Mouse (Mus musculus) hindbrain, embryonic 13.5 days (tissue): ENCODE data around the gene Prdm16. TPM values are rescaled to one million over a fixed set of nuclear protein-coding genes. Genes with fewer than 3 reads are reported as not detected.

Source experiments
- ATAC-seq: fragments of 200-750 bp; cut with Nextera tagmentation; 2 replicates; pipeline ENCODE4 v1.8.0; 2017; ENCODE audit warnings: moderate TSS enrichment; ENCODE audit not compliant: low FRiP score
- H3K27ac ChIP-seq: fragments of 300-500 bp; sonication (generic); 2 replicates; pipeline ENCODE4 v1.5.1; 2015; ENCODE audit warnings: inconsistent platforms, mild to moderate bottlenecking, moderate library complexity
- H3K27me3 ChIP-seq: fragments of 300-500 bp; sonication (generic); 2 replicates; pipeline ENCODE4 v1.6.1; 2015; ENCODE audit warnings: mild to moderate bottlenecking, inconsistent platforms
- H3K36me3 ChIP-seq: fragments of 300-500 bp; sonication (generic); 2 replicates; pipeline ENCODE4 v1.6.1; 2015; ENCODE audit warnings: mild to moderate bottlenecking, inconsistent platforms
- H3K4me1 ChIP-seq: fragments of 300-500 bp; sonication (generic); replicated peaks from 2 replicates; pipeline ENCODE4 v1.6.1; 2015; ENCODE audit warnings: inconsistent platforms
- H3K4me2 ChIP-seq: fragments of 300-500 bp; sonication (generic); 2 replicates; pipeline ENCODE4 v1.6.1; 2015; ENCODE audit warnings: inconsistent platforms, mild to moderate bottlenecking, moderate library complexity
- H3K4me3 ChIP-seq: fragments of 300-500 bp; sonication (generic); 2 replicates; pipeline ENCODE4 v1.5.1; 2015; ENCODE audit warnings: mild to moderate bottlenecking, inconsistent platforms
- H3K9ac ChIP-seq: fragments of 300-500 bp; sonication (generic); 2 replicates; pipeline ENCODE4 v1.6.1; 2015; ENCODE audit warnings: mild to moderate bottlenecking, inconsistent platforms
- H3K9me3 ChIP-seq: fragments of 300-500 bp; sonication (generic); 2 replicates; pipeline ENCODE4 v1.6.1; 2016; ENCODE audit warnings: inconsistent platforms
- WGBS: fragments of 180-500 bp; shearing (Covaris S2); methylation state at CpG from one replicate; pipeline ENCODE4 v1.1.7; 2015; 5-methylcytosine and 5-hydroxymethylcytosine counted together
- polyA plus RNA-seq: library from polyadenylated mRNA; unstranded; fragments of >200 nt; fragmentation: Nextera tagmentation; extraction: Ambion mirVana; gene quantifications from 2 replicates; pipeline ENCODE4 v1.2.1, GENCODE M21; 2015

The Prdm16 gene
- polyA plus RNA-seq, 1 experiment from 2014 or later: 17.2 TPM

DNA sequence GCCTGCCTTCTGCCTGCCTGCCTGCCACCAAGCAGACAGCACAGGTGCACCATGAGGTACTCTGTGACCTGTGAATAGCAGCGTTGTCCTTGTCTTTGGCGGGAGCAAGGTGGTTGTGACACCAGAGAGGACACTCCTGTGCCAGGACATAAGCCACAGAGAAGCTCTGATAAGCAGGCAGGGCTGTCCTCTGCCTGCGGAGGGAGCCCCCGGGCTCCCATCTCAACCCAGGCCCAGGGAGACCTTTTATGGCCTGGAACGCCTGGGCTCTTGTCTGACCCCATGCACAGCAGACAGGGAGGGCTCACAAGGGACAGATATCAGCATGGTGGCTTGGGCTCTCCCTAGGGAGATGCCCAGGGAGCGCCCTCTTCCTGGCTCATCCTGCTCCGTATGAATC, 118.7 kb downstream of the Prdm16 start:
- H3K27me3 ChIP-seq: peaks cover 86% of the 10 kb centered on the region
- peaks cover 25% of the 10 kb centered on the region for H3K4me1 ChIP-seq
- H3K4me2 ChIP-seq: no peak overlapping the region
- H3K36me3 ChIP-seq: no peaks in the 10 kb centered on the region
- no peaks in the 10 kb centered on the region for H3K9me3 ChIP-seq
- no peak for ATAC-seq
- WGBS: 63% methylated on average over 7 of the region's 7 CpGs
- no peak overlapping the region for H3K9ac ChIP-seq
- H3K4me3 ChIP-seq: no peak overlapping the region
- H3K27ac ChIP-seq: no peak overlapping the region

GRCm38 (mm10) chr4:154516470-154516869, 120.2 kb downstream of the Prdm16 start:
- H3K27ac ChIP-seq: peak overlapping the region; percentile 48; the same call in 1 of the 2 replicates
- H3K27me3 ChIP-seq: peaks cover 80% of the 10 kb centered on the region
- H3K4me3 ChIP-seq: no peak overlapping the region
- no peaks in the 10 kb centered on the region for H3K9me3 ChIP-seq
- no peaks in the 10 kb centered on the region for H3K36me3 ChIP-seq
- H3K4me2 ChIP-seq: no peak overlapping the region
- peaks cover 33% of the 10 kb centered on the region for H3K4me1 ChIP-seq
- no peak for ATAC-seq
- 49% methylated on average over 8 of the region's 8 CpGs for WGBS
- H3K9ac ChIP-seq: no peak overlapping the region

DNA sequence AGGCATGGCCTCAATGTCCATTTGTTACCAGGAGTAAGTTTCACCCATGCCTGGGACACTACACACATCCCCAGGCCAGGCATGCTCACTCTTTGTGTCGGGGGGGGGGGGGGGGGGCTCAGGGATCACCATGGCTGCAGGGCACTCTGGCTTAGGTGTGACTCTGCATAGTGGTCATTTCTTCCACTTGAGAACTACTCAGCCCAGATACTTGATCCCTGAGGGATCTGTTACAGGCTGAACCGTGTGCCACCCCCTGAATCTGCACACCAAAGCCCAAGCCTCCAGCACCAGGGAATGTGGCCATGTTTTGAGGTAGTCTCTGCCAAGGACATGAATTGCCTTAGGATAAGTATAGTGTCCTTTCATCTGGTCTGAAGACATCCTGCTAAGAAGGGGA, 123.0 kb downstream of the Prdm16 start:
- Histone ChIP-seq H3K9ac (no peak overlapping the region), H3K4me1 (peaks cover 32% of the 10 kb centered on the region), H3K4me3 (no peak overlapping the region), H3K36me3 (no peaks in the 10 kb centered on the region), H3K9me3 (no peaks in the 10 kb centered on the region), H3K4me2 (no peak overlapping the region), H3K27me3 (peaks cover 77% of the 10 kb centered on the region), H3K27ac (no peak overlapping the region)
- 64% methylated on average over 2 of the region's 2 CpGs for WGBS
- ATAC-seq: no peak

GRCm38 (mm10) chr4:154512518-154513090, 124.1 kb downstream of the Prdm16 start:
- 42% methylated on average over 15 of the region's 15 CpGs for WGBS
- no peak overlapping the region for H3K4me2 ChIP-seq
- no peak overlapping the region for H3K4me3 ChIP-seq
- ATAC-seq: no peak
- H3K9ac ChIP-seq: peak overlapping the region; percentile 5; the same call in 1 of the 2 replicates
- no peaks in the 10 kb centered on the region for H3K9me3 ChIP-seq
- H3K36me3 ChIP-seq: no peaks in the 10 kb centered on the region
- peaks cover 37% of the 10 kb centered on the region for H3K4me1 ChIP-seq
- peaks cover 77% of the 10 kb centered on the region for H3K27me3 ChIP-seq
- H3K27ac ChIP-seq: peak overlapping the region; percentile 5; the same call in 1 of the 2 replicates

DNA sequence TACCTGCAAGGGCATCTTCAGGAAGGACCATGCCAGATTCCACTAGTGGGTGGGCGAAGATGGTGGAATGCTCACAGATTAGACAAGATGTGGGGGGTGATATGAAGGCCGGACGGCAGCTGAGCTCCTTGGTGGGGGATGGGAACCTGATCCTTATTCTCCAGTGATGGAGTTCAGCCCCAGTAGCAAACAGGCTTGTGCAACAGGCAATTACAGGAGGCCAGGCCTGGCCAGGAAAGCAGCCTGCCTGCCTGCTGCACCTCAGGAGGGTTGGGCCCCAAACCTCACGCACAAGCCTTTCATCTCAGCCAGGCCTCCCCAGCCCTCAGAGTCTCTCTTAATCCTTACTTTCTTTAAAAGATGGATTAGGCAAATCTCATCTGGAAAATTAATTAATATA, 124.9 kb downstream of the Prdm16 start:
- Histone ChIP-seq H3K36me3 (no peaks in the 10 kb centered on the region), H3K4me1 (peaks cover 40% of the 10 kb centered on the region), H3K27ac (no peak overlapping the region), H3K27me3 (peaks cover 78% of the 10 kb centered on the region), H3K4me2 (no peak overlapping the region), H3K9me3 (no peaks in the 10 kb centered on the region), H3K9ac (no peak overlapping the region), H3K4me3 (no peak overlapping the region)
- 70% methylated on average over 4 of the region's 4 CpGs for WGBS
- no peak for ATAC-seq

DNA sequence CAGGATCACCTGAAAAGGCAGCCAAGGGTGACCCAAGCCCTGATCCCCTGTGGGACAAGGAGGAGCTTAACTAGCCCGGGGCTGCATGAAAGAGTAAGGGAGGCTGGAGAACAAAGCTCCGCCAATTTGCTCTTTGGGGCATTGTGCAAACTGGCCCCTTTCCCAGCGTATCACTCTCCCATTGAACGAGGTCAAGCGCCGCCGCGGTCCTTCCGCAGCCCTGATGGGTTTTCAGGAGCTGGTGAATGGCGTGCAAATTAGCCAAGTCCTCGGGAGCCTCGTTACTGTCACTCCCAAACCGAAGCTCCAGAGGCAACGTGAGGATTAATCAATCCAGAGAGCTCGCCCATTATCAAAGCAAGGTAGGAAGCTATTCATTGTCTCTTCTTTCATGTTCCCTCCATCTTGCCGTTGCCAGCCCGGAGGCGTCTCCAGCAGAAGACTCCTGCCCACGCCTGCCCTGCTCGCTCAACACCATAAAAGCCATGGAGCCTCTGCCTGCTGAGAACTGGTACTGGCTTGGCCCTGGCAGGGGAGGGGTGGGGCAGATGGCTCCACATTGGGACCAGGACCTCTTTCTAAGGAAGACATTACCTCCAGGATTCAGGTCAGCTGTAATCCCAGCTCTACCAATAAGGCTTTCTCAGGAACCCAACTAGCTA, 129.8 kb downstream of the Prdm16 start:
- peaks cover 54% of the 10 kb centered on the region for H3K4me1 ChIP-seq
- WGBS: 7% methylated on average over 20 of the region's 20 CpGs
- peak overlapping the region; percentile 55 for H3K27ac ChIP-seq
- H3K27me3 ChIP-seq: peaks cover 88% of the 10 kb centered on the region
- no peaks in the 10 kb centered on the region for H3K36me3 ChIP-seq
- H3K9me3 ChIP-seq: no peaks in the 10 kb centered on the region
- H3K9ac ChIP-seq: peak overlapping the region; percentile 19; the same call in 1 of the 2 replicates
- H3K4me3 ChIP-seq: no peak overlapping the region
- 0 out of 2 replicates have a peak, but pooled peaks have one; percentile 10 for ATAC-seq
- H3K4me2 ChIP-seq: peak overlapping the region; percentile 41

- WGBS: 90% methylated on average over 5 of the region's 5 CpGs
- H3K27ac ChIP-seq: no peak overlapping the region
- peaks cover 89% of the 10 kb centered on the region for H3K27me3 ChIP-seq
- H3K9me3 ChIP-seq: no peaks in the 10 kb centered on the region
- H3K36me3 ChIP-seq: no peaks in the 10 kb centered on the region
- no peak overlapping the region for H3K4me2 ChIP-seq
- no peak overlapping the region for H3K9ac ChIP-seq
- no peak for ATAC-seq
- no peak overlapping the region for H3K4me3 ChIP-seq
- H3K4me1 ChIP-seq: peaks cover 61% of the 10 kb centered on the region
These were observed 131.4 kb downstream of the Prdm16 start for GRCm38 (mm10) chr4:154505313-154505712.

DNA sequence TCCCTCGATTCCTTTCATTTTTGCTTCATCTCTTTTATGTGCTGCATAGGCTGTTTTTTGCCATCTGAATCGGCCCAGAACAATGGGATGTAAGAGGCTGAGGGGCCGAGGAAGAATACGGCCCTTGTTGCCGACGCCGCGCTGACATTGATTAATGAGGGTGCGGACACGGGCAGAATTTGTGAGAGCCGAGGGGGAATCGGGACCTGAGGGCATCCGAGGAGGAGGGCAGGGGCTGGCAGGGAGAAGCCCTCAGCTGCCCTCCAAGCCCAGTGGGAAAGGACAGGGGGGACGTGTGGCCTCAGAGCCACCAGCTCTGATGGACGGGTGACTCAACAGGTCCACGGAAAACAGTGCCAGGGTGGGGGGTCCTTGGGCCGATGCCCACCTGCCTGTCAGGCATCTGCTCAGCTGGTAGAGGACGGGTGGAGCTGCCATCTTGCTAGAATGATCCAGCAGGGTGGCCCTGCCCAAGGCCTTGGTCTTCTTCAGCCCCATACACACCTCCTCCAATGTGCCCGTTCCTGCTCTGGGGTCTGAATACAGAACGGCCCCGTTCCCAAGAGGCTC, 133.3 kb downstream of the Prdm16 start:
- peak; percentile 29 for ATAC-seq
- H3K27ac ChIP-seq: peak overlapping the region; percentile 81
- no peaks in the 10 kb centered on the region for H3K36me3 ChIP-seq
- no peak overlapping the region for H3K4me3 ChIP-seq
- H3K27me3 ChIP-seq: peaks cover 85% of the 10 kb centered on the region
- WGBS: 20% methylated on average over 21 of the region's 21 CpGs
- H3K4me2 ChIP-seq: peak overlapping the region; percentile 30
- peaks cover 80% of the 10 kb centered on the region for H3K4me1 ChIP-seq
- no peaks in the 10 kb centered on the region for H3K9me3 ChIP-seq
- H3K9ac ChIP-seq: peak overlapping the region; percentile 43; the same call in 1 of the 2 replicates

GRCm38 (mm10) chr4:154502403-154503000, 134.2 kb downstream of the Prdm16 start:
- peak overlapping the region; percentile 49; the same call in 1 of the 2 replicates for H3K9ac ChIP-seq
- peak overlapping the region; percentile 81 for H3K27ac ChIP-seq
- H3K4me1 ChIP-seq: peaks cover 85% of the 10 kb centered on the region
- peak overlapping the region; percentile 30 for H3K4me2 ChIP-seq
- 23% methylated on average over 16 of the region's 16 CpGs for WGBS
- no peaks in the 10 kb centered on the region for H3K36me3 ChIP-seq
- no peak overlapping the region for H3K4me3 ChIP-seq
- ATAC-seq: peak; percentile 35; the same call in 1 of the 2 replicates
- peaks cover 89% of the 10 kb centered on the region for H3K27me3 ChIP-seq
- no peaks in the 10 kb centered on the region for H3K9me3 ChIP-seq

DNA sequence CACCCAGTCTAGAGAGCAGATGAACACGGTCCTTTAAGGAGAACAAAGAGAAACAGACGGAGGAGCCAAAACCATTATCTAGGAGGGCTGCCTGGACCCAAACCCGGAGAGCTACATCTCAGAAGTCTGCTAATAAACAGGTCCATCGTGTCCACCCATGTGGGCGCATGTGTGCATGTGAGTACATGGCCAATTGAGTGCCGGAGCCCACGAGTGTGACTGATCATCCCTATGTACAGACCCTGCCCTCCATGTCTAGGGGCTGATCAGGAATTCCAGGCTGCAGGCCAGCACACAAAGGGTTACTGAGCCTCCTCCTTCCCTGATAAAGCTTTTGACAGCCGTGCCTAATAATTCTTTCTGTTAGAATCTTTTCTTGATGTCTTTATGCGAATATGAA, 136.0 kb downstream of the Prdm16 start:
- Histone ChIP-seq H3K9ac (peak overlapping the region; percentile 36; the same call in 1 of the 2 replicates), H3K27me3 (peaks cover 89% of the 10 kb centered on the region), H3K36me3 (no peaks in the 10 kb centered on the region), H3K9me3 (no peaks in the 10 kb centered on the region), H3K27ac (peak overlapping the region; percentile 78), H3K4me1 (peaks cover 80% of the 10 kb centered on the region), H3K4me2 (no peak overlapping the region), H3K4me3 (no peak overlapping the region)
- ATAC-seq: no peak
- WGBS: 39% methylated on average over 9 of the region's 9 CpGs

DNA sequence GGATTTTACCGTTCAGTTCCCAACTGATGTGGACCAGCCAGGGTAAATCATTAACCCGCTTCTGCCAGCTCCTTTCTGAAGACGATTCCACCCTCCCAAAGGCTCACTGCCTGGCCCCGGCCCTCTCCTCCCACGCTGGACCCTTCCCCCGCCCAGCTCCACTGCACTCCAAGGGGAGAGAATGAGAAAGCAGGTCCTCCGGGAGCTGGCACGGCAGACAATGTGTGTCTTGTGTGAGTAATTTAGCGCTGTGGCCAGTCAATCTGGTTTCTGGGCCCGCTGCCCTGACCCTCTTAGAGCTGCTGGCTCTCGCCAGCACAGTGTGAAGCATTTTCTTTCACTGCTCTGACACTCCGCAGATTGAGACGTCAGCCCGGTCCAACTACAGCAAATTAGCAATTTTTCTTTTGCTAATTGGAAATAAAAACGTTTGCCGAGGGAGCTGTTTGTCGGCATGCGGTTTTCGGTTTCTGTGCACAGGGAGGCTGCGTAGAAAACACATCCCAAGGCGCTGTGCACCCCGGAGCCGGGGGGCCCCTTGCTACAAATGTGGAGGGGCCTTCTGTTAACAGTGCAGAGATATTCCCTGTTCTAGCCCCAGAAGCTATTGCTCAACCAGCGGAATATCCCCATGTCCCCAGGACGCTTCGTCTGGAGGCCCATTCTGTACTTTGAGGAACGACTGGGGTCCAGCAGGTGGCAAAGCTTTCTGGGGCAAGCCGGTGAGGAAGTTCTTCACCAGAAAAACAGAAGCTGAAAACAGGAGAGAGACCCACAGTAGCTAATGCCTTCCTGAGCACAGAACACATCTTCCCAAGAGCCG, 136.8 kb downstream of the Prdm16 start:
- no peaks in the 10 kb centered on the region for H3K9me3 ChIP-seq
- H3K36me3 ChIP-seq: no peaks in the 10 kb centered on the region
- H3K4me2 ChIP-seq: peak overlapping the region; percentile 20; the same call in 1 of the 2 replicates
- ATAC-seq: peak; percentile 68
- H3K4me3 ChIP-seq: no peak overlapping the region
- H3K27ac ChIP-seq: peak overlapping the region; percentile 78
- H3K4me1 ChIP-seq: peaks cover 80% of the 10 kb centered on the region
- 16% methylated on average over 29 of the region's 29 CpGs for WGBS
- H3K9ac ChIP-seq: peak overlapping the region; percentile 36; the same call in 1 of the 2 replicates
- peaks cover 89% of the 10 kb centered on the region for H3K27me3 ChIP-seq
